In genomic region chr4:123637136-123637535, GRCm38 (mm10) we compare ENCODE assay signal across 10 mouse cellular contexts. TPM values are rescaled to one million over a fixed set of nuclear protein-coding genes. Genes with fewer than 3 reads are reported as not detected.
DNase-seq lines count a peak whose midpoint lies in the region.
"Had no signal": no experiment of that assay in that cellular context is flagged by ENCODE, and none has a peak within 500 bp of the region (broad histone marks: within the 10 kb centered on the region; RNA-seq: fewer than 3 reads in every experiment).

No protein-coding gene starts in this region.

- peak; percentile 61 for DNase-seq in heart, adult 11 months
- DNase-seq in heart, adult 8-10 months (ENCODE audit: low spot score): no peak
- peak; percentile 26 for DNase-seq in urinary bladder, postnatal 25 days (ENCODE audit: low spot score)
- no peak for DNase-seq in urinary bladder, postnatal 4 days (ENCODE audit: low spot score in 2 of 2)
- peak; percentile 80 for DNase-seq in lung, postnatal 25 days (ENCODE audit: low spot score)
- DNase-seq in left cerebral cortex, adult 18-20 months (ENCODE audit: low spot score in 2 of 2): no peak
- DNase-seq in yolk sac, embryonic 10.5 days (ENCODE audit: low spot score): no peak
- no peak for DNase-seq in layer of hippocampus, adult 9-10 months (ENCODE audit: low spot score)
- DNase-seq: kidney, adult 8-10 months; spleen, adult 18-20 months had no signal

RNA-seq across cellular contexts. Expression of gene Macf1, which starts 47.0 kb away (rescaled TPM):
- 100 to 1,000 TPM; 223 to 243 (median 241) TPM for total RNA-seq in heart, adult 8-10 months (2022)
- total RNA-seq in left cerebral cortex, adult 18-20 months (2021): 100 to 1,000 TPM; 213 to 220 TPM

Comparison
In these comparisons a context has a peak if more than half of its experiments do, and no peak if none do; other contexts are left out.
1. DNase-seq: peak in heart, adult 11 months (single experiment), urinary bladder, postnatal 25 days (single experiment) and lung, postnatal 25 days (single experiment); none in heart, adult 8-10 months (single experiment), urinary bladder, postnatal 4 days (0 of 2), left cerebral cortex, adult 18-20 months (0 of 2), yolk sac, embryonic 10.5 days (single experiment) and layer of hippocampus, adult 9-10 months (single experiment).